Mouse (Mus musculus): ENCODE measurements at regions not wholly inside any gene's neighbourhood (a gene's known extent, or its start where the extent isn't known, plus 50 kb on each side); places are given as distances from the start of the nearest gene placed in this dataset.

DNA sequence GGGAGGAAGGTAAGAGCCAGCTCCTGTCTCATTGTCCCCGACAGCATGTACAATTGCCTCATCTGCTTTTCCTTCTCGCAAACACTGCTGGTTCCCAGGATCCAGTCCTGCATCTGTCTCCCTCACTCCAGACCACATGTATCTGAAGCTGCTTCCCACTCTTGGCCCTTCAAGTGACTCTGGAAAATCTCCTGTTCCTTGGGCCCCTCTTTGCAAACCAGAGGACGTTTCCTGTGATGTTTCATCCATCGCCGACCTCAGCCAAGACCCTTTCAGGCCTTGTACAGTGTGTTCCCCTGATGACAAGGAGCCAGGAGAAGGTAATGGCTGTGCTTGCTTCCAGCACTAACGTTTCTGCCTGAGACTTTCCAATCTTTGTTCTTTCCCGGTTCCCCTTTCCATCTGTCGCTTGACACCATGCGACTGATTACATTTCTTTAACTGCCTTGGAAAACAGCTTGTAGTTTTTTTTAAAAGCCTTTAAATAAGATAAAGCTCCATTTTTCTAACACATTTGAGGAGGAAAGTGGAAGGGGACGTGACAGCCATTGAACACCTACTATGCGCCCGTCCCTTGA is 408.2 kb upstream of the Zmiz1 start:
- H3K9me3 ChIP-seq (ENCODE audit: control insufficient read depth): no peaks in the 10 kb centered on the region
- no peak for ATAC-seq
- no peak overlapping the region for H3K9ac ChIP-seq (ENCODE audit: low read depth, low read length)
- no peak overlapping the region for H3K27ac ChIP-seq (ENCODE audit: low read depth, low read length)
- no peak overlapping the region for H3K4me3 ChIP-seq (ENCODE audit: low read depth, low read length)
- no peak for TF ChIP-seq CTCF (IDR thresholded peaks at IDR 0.05; ENCODE audit: low read depth)
- H3K27me3 ChIP-seq (replicated peaks; ENCODE audit: control insufficient read depth, insufficient read depth, low read length): no peaks in the 10 kb centered on the region
- WGBS: 58% methylated on average over 12 of the region's 12 CpGs
- no peak overlapping the region for H3K4me2 ChIP-seq (replicated peaks; ENCODE audit: low read depth)
- no peaks in the 10 kb centered on the region for H3K4me1 ChIP-seq (replicated peaks; ENCODE audit: control insufficient read depth, insufficient read depth, low read length)
- H3K36me3 ChIP-seq (ENCODE audit: control insufficient read depth, insufficient read depth): no peaks in the 10 kb centered on the region

DNA sequence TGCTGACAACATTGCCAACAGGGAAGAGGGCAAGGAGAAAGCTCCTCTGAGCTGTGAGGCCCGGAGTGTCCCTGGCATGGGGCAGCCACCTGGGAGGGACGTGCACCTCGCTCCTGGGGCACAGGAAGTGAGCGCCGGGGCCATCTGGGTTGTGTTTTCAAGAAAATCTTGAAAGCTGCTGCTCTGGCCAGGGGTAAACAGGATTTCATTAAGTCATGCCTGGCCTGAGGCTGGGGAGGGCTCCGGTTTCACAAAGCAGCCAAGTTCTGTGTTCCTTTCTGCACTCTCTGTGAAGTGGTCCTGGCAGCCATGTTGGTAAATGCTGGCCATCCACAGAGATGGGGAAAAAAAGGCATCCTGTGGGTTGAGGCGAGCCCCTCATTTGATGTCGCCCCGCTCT is 406.8 kb upstream of the Zmiz1 start:
- Histone ChIP-seq H3K9ac (ENCODE audit: low read depth, low read length) (no peak overlapping the region), H3K4me2 (replicated peaks; ENCODE audit: low read depth) (no peak overlapping the region), H3K9me3 (ENCODE audit: control insufficient read depth) (no peaks in the 10 kb centered on the region), H3K4me3 (ENCODE audit: low read depth, low read length) (no peak overlapping the region), H3K36me3 (ENCODE audit: control insufficient read depth, insufficient read depth) (no peaks in the 10 kb centered on the region), H3K27ac (ENCODE audit: low read depth, low read length) (no peak overlapping the region), H3K4me1 (replicated peaks; ENCODE audit: control insufficient read depth, insufficient read depth, low read length) (no peaks in the 10 kb centered on the region), H3K27me3 (replicated peaks; ENCODE audit: control insufficient read depth, insufficient read depth, low read length) (no peaks in the 10 kb centered on the region)
- WGBS: 70% methylated on average over 9 of the region's 9 CpGs
- no peak for ATAC-seq
- no peak for TF ChIP-seq CTCF (IDR thresholded peaks at IDR 0.05; ENCODE audit: low read depth)

DNA sequence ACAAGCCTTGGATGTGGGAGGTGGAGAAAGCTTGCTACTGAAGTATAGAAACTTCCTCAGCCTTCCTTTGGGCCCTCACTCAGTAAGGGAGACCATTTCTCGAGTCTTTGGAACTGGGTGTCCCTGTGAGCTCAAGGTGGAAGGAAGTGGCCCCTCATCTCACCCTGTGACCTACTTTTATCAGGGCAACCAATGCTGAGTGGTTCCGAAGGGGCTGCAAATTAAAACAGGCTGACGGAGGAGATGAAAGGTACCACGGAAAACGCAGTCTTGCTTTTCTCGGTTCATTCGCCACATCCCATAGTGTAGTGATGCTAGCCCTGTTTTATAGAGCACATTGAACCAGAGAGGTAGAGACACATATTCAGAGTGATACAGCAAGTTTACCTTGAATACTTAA is 399.6 kb upstream of the Zmiz1 start:
- 86% methylated on average over 7 of the region's 7 CpGs for WGBS
- Histone ChIP-seq H3K27me3 (replicated peaks; ENCODE audit: control insufficient read depth, insufficient read depth, low read length) (no peaks in the 10 kb centered on the region), H3K4me2 (replicated peaks; ENCODE audit: low read depth) (no peak overlapping the region), H3K27ac (ENCODE audit: low read depth, low read length) (no peak overlapping the region), H3K9me3 (ENCODE audit: control insufficient read depth) (no peaks in the 10 kb centered on the region), H3K4me3 (ENCODE audit: low read depth, low read length) (no peak overlapping the region), H3K9ac (ENCODE audit: low read depth, low read length) (no peak overlapping the region), H3K36me3 (ENCODE audit: control insufficient read depth, insufficient read depth) (no peaks in the 10 kb centered on the region), H3K4me1 (replicated peaks; ENCODE audit: control insufficient read depth, insufficient read depth, low read length) (no peaks in the 10 kb centered on the region)
- no peak for TF ChIP-seq CTCF (IDR thresholded peaks at IDR 0.05; ENCODE audit: low read depth)
- ATAC-seq: no peak

DNA sequence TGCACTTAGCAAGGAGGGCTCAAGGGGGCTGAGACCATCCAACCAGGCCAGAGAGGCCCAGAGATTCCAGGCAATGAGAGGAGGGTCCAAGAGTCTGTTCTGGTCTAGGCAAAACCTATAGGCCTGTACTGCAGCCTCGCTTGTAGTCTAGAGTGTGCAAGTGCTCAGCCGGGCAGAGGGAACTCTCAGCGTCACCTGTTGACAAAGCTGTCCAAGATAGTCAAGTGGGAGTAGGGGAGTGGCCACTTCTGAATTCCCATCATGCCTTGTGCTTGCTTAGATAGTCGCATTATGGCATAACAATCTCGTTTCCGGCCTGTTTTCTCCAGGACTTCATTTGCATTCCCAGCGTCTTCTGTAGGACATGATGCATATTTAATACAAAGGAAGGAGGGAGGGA is 398.7 kb upstream of the Zmiz1 start:
- 80% methylated on average over 7 of the region's 7 CpGs for WGBS
- H3K27ac ChIP-seq (ENCODE audit: low read depth, low read length): no peak overlapping the region
- H3K9me3 ChIP-seq (ENCODE audit: control insufficient read depth): no peaks in the 10 kb centered on the region
- H3K9ac ChIP-seq (ENCODE audit: low read depth, low read length): no peak overlapping the region
- no peak overlapping the region for H3K4me2 ChIP-seq (replicated peaks; ENCODE audit: low read depth)
- no peaks in the 10 kb centered on the region for H3K27me3 ChIP-seq (replicated peaks; ENCODE audit: control insufficient read depth, insufficient read depth, low read length)
- no peak for ATAC-seq
- no peak overlapping the region for H3K4me3 ChIP-seq (ENCODE audit: low read depth, low read length)
- no peaks in the 10 kb centered on the region for H3K4me1 ChIP-seq (replicated peaks; ENCODE audit: control insufficient read depth, insufficient read depth, low read length)
- no peaks in the 10 kb centered on the region for H3K36me3 ChIP-seq (ENCODE audit: control insufficient read depth, insufficient read depth)
- no peak for TF ChIP-seq CTCF (IDR thresholded peaks at IDR 0.05; ENCODE audit: low read depth)

DNA sequence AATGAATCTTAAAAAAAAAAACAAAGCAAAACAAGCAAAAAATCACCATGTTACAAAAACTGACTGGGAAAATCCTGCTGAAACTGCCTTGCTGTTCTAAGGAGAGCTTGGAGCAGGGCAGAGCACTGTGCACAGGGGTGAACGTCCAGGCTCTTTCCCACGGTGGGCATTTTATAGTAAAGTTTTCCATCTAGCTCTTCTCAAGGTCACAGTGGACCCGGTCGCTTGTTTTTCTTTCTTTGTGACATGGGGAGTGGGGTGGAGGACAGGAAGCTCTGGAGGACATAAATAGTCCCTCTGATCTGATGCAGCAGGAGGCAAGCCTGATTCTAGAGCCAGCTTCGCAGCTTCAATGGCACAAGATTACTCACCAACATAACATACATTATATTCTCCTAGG is 395.9 kb upstream of the Zmiz1 start:
- ATAC-seq: no peak
- H3K4me3 ChIP-seq (ENCODE audit: low read depth, low read length): no peak overlapping the region
- H3K36me3 ChIP-seq (ENCODE audit: control insufficient read depth, insufficient read depth): no peaks in the 10 kb centered on the region
- no peak overlapping the region for H3K4me2 ChIP-seq (replicated peaks; ENCODE audit: low read depth)
- 58% methylated on average over 5 of the region's 5 CpGs for WGBS
- H3K4me1 ChIP-seq (replicated peaks; ENCODE audit: control insufficient read depth, insufficient read depth, low read length): no peaks in the 10 kb centered on the region
- no peak overlapping the region for H3K9ac ChIP-seq (ENCODE audit: low read depth, low read length)
- no peaks in the 10 kb centered on the region for H3K9me3 ChIP-seq (ENCODE audit: control insufficient read depth)
- no peak overlapping the region for H3K27ac ChIP-seq (ENCODE audit: low read depth, low read length)
- no peaks in the 10 kb centered on the region for H3K27me3 ChIP-seq (replicated peaks; ENCODE audit: control insufficient read depth, insufficient read depth, low read length)
- TF ChIP-seq CTCF (IDR thresholded peaks at IDR 0.05; ENCODE audit: low read depth): no peak

DNA sequence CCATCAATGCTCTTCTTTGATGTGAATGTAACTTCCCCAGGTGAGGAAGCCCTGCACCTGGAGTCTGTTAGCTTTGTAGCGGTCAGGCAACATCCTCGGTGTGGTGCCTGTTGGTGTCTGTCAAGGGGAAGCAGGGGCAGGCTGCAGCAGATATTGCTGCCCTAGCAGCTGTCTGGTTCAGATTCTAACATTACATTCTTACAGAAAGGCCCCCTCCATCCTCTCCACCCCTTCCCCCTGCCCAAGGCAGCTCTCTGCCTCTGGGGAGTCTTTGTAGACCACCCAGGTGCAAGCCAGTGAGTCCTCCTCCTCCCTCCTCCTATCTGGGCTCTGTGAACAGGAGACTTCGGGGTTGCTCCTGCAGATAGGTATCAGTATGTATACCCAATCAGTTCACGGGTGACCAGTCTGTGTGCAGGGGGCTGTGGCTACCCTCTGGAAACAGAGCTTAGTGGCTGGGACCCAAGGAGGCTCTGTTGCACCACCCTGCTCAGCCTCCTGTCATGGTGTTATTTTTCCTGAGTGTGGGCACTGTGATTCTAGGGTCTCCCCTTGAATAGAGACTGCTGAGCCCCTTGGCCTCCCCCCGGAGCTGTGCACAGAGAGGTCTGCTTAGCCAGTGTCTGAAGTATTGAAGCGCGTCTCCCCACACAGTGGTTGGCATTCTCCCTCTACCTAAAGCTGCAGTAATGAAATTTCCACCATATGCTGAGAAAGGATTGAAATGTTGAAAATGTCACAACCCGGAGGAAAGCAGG is 394.6 kb upstream of the Zmiz1 start:
- no peak for ATAC-seq

More for the DNA sequence above, 394.6 kb upstream of the Zmiz1 start:
- H3K9me3 ChIP-seq (ENCODE audit: control insufficient read depth): no peaks in the 10 kb centered on the region
- H3K27ac ChIP-seq (ENCODE audit: low read depth, low read length): no peak overlapping the region
- no peaks in the 10 kb centered on the region for H3K36me3 ChIP-seq (ENCODE audit: control insufficient read depth, insufficient read depth)
- TF ChIP-seq CTCF (IDR thresholded peaks at IDR 0.05; ENCODE audit: low read depth): no peak
- no peaks in the 10 kb centered on the region for H3K27me3 ChIP-seq (replicated peaks; ENCODE audit: control insufficient read depth, insufficient read depth, low read length)
- WGBS: 53% methylated on average over 8 of the region's 8 CpGs
- H3K4me3 ChIP-seq (ENCODE audit: low read depth, low read length): no peak overlapping the region
- no peak overlapping the region for H3K9ac ChIP-seq (ENCODE audit: low read depth, low read length)
- H3K4me1 ChIP-seq (replicated peaks; ENCODE audit: control insufficient read depth, insufficient read depth, low read length): no peaks in the 10 kb centered on the region
- H3K4me2 ChIP-seq (replicated peaks; ENCODE audit: low read depth): no peak overlapping the region

Measured in intestine, postnatal 0 days (tissue).